Mouse (Mus musculus) CH12.LX (cell line): ENCODE data around the gene Cmas.

Experiments used
- ETS1 ChIP-seq: conservative IDR thresholded peaks from 2 replicates; pipeline ENCODE4 v1.6.1; 2012; ENCODE audit warnings: low read depth, mild to moderate bottlenecking, inconsistent platforms, low read length, improper control_type of control experiment, moderate library complexity
- POLR2AphosphoS2 ChIP-seq: IDR thresholded peaks from 2 replicates; pipeline ENCODE4 v1.6.1; 2011; ENCODE audit warnings: low read depth, low read length, improper control_type of control experiment
- USF1 ChIP-seq: IDR thresholded peaks from 2 replicates; pipeline ENCODE4 v1.6.1; 2014; ENCODE audit warnings: low read depth, mild to moderate bottlenecking, inconsistent platforms, low read length, improper control_type of control experiment

GRCm38 (mm10) chr6:142759633-142760032 lies 3.1 kb downstream of the Cmas start:
- TF ChIP-seq POLR2AphosphoS2 (no peak), USF1 (no peak), ETS1 (no peak)
